Mouse (Mus musculus) heart, embryonic 16.5 days (tissue): ENCODE results near the gene Tango6. TPM values are rescaled to one million over a fixed set of nuclear protein-coding genes. Genes with fewer than 3 reads are reported as not detected.
"Not testable (repeated sequence)": the region's sequence is repeated elsewhere in the genome, so short reads cannot be mapped to it uniquely, and the experiment has no call there.

Experiments
- ATAC-seq: fragments of 200-750 bp; cut with Nextera tagmentation; replicated peaks from 2 replicates; pipeline ENCODE4 v1.8.0; 2017; ENCODE audit warnings: moderate number of reproducible peaks; ENCODE audit not compliant: insufficient read depth, low FRiP score; ENCODE audit errors: extremely low read depth
- H3K27ac ChIP-seq: fragments of 300-500 bp; sonication (generic); 2 replicates; pipeline ENCODE4 v1.5.1; 2014; ENCODE audit warnings: mild to moderate bottlenecking, low read length, control low read depth, moderate library complexity
- H3K27me3 ChIP-seq: fragments of 300-500 bp; sonication (generic); 2 replicates; pipeline ENCODE4 v1.6.1; 2014; ENCODE audit warnings: low read length, mixed read lengths; ENCODE audit not compliant: control insufficient read depth, insufficient read depth
- H3K36me3 ChIP-seq: fragments of 300-500 bp; sonication (generic); 2 replicates; pipeline ENCODE4 v1.6.1; 2014; ENCODE audit not compliant: control insufficient read depth, insufficient read depth
- H3K4me1 ChIP-seq: fragments of 300-500 bp; sonication (generic); 2 replicates; pipeline ENCODE4 v1.6.1; 2014; ENCODE audit warnings: low read length, mixed read lengths; ENCODE audit not compliant: control insufficient read depth, insufficient read depth
- H3K4me2 ChIP-seq: fragments of 300-500 bp; sonication (generic); 2 replicates; pipeline ENCODE4 v1.6.1; 2014; ENCODE audit warnings: low read depth, mild to moderate bottlenecking, control low read depth, low read length
- H3K4me3 ChIP-seq: fragments of 300-500 bp; sonication (generic); 2 replicates; pipeline ENCODE4 v1.5.1; 2014; ENCODE audit warnings: mild to moderate bottlenecking, control low read depth, low read length
- H3K9ac ChIP-seq: fragments of 300-500 bp; sonication (generic); 2 replicates; pipeline ENCODE4 v1.6.1; 2014; ENCODE audit warnings: low read length, control low read depth
- H3K9me3 ChIP-seq: fragments of 300-500 bp; sonication (generic); replicated peaks from 2 replicates; pipeline ENCODE4 v1.6.1; 2016; ENCODE audit warnings: low read length; ENCODE audit not compliant: control insufficient read depth
- WGBS: fragments of 180-500 bp; shearing (Covaris S2); extraction: QIAGEN DNeasy Blood & Tissue Kit; methylation state at CpG from one replicate; pipeline ENCODE4 v1.1.7; 2014; 5-methylcytosine and 5-hydroxymethylcytosine counted together
- polyA plus RNA-seq: library from polyadenylated mRNA; unstranded; fragments of >200 nt; fragmentation: Nextera tagmentation; extraction: Ambion mirVana; gene quantifications from 2 replicates; pipeline ENCODE4 v1.2.1, GENCODE M21; 2015

Tango6 gene
- polyA plus RNA-seq, 1 experiment from 2014 or later: 7.6 TPM

DNA sequence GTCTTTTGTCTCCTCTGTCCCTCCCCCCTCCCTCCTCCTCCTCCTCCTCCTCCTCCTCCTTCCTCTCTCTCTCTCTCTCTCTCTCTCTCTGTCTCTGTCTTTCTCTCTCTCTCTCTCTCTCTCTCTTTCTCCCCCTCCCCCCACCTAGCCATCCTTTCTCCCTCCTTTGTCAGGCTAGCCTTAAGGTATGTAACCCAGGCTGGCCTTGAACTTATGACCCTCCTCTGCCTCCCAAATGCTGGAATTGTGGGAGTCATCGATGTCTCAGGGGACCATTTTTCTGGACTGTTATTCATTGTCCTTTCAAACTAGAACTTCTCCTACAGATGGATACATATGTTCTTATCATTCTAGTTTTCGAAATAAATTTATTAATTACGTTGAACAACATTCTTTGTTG lies 89.6 kb downstream of the Tango6 start:
- 86% methylated on average over 3 of the region's 3 CpGs for WGBS
- H3K4me2 ChIP-seq: no peak overlapping the region
- no peaks in the 10 kb centered on the region for H3K36me3 ChIP-seq
- H3K27me3 ChIP-seq: no peaks in the 10 kb centered on the region
- H3K9me3 ChIP-seq: no peaks in the 10 kb centered on the region; the same call in 1 of the 2 replicates
- no peak overlapping the region for H3K27ac ChIP-seq
- no peak overlapping the region for H3K9ac ChIP-seq
- peaks cover 5% of the 10 kb centered on the region; the same call in 1 of the 2 replicates for H3K4me1 ChIP-seq
- no peak overlapping the region for H3K4me3 ChIP-seq
- no peak for ATAC-seq

- ATAC-seq: no peak
- no peaks in the 10 kb centered on the region for H3K9me3 ChIP-seq
- no peaks in the 10 kb centered on the region for H3K36me3 ChIP-seq
- no peaks in the 10 kb centered on the region for H3K27me3 ChIP-seq
- no peak overlapping the region for H3K9ac ChIP-seq
- 83% methylated on average over 8 of the region's 8 CpGs for WGBS
- H3K27ac ChIP-seq: no peak overlapping the region
- H3K4me2 ChIP-seq: no peak overlapping the region
- no peak overlapping the region for H3K4me3 ChIP-seq
- H3K4me1 ChIP-seq: peaks cover 5% of the 10 kb centered on the region; the same call in 1 of the 2 replicates
Observed at GRCm38 (mm10) chr8:106774567-106775320, 91.9 kb downstream of the Tango6 start.

DNA sequence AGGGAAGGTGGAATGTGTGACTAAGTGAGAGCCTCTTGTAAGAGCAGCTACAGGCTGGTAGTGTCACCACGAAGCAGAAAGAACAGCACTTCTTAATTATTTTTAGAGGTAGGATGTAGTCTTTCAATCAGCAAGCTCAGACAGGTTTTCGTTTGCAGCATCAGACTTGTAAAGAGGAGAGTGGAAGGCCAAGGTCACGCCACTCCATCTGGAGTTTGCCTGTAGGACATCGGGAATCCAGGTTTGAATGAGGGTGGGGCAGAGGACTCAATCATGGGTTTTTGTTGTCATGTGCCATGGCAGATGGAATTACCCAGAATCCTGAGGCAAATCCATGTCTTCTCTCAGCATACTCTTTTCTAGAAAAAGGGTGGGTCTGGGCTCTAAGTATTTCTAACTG lies 106.8 kb downstream of the Tango6 start:
- no peak overlapping the region for H3K4me2 ChIP-seq
- no peak overlapping the region for H3K4me3 ChIP-seq
- no peaks in the 10 kb centered on the region for H3K36me3 ChIP-seq
- no peak for ATAC-seq
- 38% methylated on average over 4 of the region's 4 CpGs for WGBS
- H3K9ac ChIP-seq: no peak overlapping the region
- no peaks in the 10 kb centered on the region for H3K9me3 ChIP-seq
- no peaks in the 10 kb centered on the region for H3K27me3 ChIP-seq
- H3K27ac ChIP-seq: no peak overlapping the region
- no peaks in the 10 kb centered on the region for H3K4me1 ChIP-seq

GRCm38 (mm10) chr8:106794820-106795219 lies 112.0 kb downstream of the Tango6 start:
- 95% methylated on average over 2 of the region's 2 CpGs for WGBS

GRCm38 (mm10) chr8:106799821-106800220 lies 117.0 kb downstream of the Tango6 start:
- no peaks in the 10 kb centered on the region for H3K4me1 ChIP-seq
- H3K27me3 ChIP-seq: no peaks in the 10 kb centered on the region
- H3K4me3 ChIP-seq: no peak overlapping the region
- no peak overlapping the region for H3K27ac ChIP-seq
- no peak for ATAC-seq
- 76% methylated on average over 1 of the region's 1 CpGs for WGBS
- H3K9ac ChIP-seq: no peak overlapping the region
- H3K9me3 ChIP-seq: no peaks in the 10 kb centered on the region
- H3K4me2 ChIP-seq: no peak overlapping the region
- H3K36me3 ChIP-seq: no peaks in the 10 kb centered on the region

More at GRCm38 (mm10) chr8:106794820-106795219, 112.0 kb downstream of the Tango6 start:
- no peak overlapping the region for H3K4me2 ChIP-seq
- H3K36me3 ChIP-seq: no peaks in the 10 kb centered on the region
- no peaks in the 10 kb centered on the region for H3K27me3 ChIP-seq
- no peaks in the 10 kb centered on the region for H3K9me3 ChIP-seq
- H3K9ac ChIP-seq: no peak overlapping the region
- no peak overlapping the region for H3K27ac ChIP-seq
- no peaks in the 10 kb centered on the region for H3K4me1 ChIP-seq
- H3K4me3 ChIP-seq: no peak overlapping the region
- ATAC-seq: no peak

DNA sequence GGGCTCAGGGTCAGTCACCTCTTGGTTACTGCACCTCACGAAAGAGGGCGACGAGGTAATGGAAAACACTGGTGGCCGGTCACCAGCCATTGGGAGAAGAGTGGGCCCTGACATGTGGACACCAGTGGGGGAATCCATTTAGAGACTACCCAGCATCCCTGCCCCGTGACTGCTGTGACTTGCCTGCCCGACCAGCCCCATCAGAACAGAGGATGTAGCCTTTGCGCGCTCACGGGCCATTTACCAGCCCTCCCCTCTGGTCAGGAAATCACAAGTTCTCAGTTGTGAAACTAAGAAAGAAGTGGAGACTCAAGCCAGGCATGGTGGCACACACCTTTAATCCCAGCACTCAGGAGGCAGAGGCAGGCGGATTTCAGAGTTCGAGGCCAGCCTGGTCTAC lies 118.4 kb downstream of the Tango6 start:
- Histone ChIP-seq H3K36me3 (no peaks in the 10 kb centered on the region; the same call in 1 of the 2 replicates), H3K27me3 (no peaks in the 10 kb centered on the region), H3K9ac (no peak overlapping the region), H3K4me2 (no peak overlapping the region), H3K4me1 (no peaks in the 10 kb centered on the region), H3K4me3 (no peak overlapping the region), H3K9me3 (no peaks in the 10 kb centered on the region), H3K27ac (no peak overlapping the region)
- 94% methylated on average over 11 of the region's 11 CpGs for WGBS
- no peak for ATAC-seq

GRCm38 (mm10) chr8:106802384-106803137 lies 119.7 kb downstream of the Tango6 start:
- ATAC-seq, H3K36me3 ChIP-seq, H3K9ac ChIP-seq, H3K27ac ChIP-seq, H3K4me1 ChIP-seq, H3K27me3 ChIP-seq, H3K4me3 ChIP-seq, H3K4me2 ChIP-seq, H3K9me3 ChIP-seq: not testable (repeated sequence)
- WGBS: 79% methylated on average over 12 of the region's 12 CpGs

DNA sequence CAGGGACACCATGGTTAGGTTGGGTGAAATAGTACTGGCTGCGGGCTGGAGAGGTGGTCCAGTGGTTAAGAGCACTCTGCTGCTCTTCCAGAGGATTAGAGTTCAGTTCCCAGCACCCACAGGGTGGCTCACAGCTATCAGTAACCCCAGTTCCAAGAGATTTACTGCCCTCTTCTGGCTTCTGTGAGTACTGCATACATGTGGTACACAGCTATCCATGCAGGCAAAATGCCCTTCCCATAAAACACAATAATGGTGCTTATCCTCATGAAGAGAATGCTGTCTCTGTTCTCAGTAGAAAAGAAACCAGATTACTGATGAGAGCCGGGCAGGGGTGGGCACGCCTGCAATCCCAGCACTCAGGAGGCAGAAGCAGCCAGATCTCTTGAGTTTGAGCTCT lies 123.0 kb downstream of the Tango6 start:
- Histone ChIP-seq H3K36me3 (peaks cover 3% of the 10 kb centered on the region), H3K4me3 (no peak overlapping the region), H3K27ac (no peak overlapping the region), H3K27me3 (no peaks in the 10 kb centered on the region), H3K4me2 (no peak overlapping the region), H3K9ac (no peak overlapping the region), H3K4me1 (no peaks in the 10 kb centered on the region), H3K9me3 (no peaks in the 10 kb centered on the region)
- WGBS: 93% methylated on average over 3 of the region's 3 CpGs
- no peak for ATAC-seq

DNA sequence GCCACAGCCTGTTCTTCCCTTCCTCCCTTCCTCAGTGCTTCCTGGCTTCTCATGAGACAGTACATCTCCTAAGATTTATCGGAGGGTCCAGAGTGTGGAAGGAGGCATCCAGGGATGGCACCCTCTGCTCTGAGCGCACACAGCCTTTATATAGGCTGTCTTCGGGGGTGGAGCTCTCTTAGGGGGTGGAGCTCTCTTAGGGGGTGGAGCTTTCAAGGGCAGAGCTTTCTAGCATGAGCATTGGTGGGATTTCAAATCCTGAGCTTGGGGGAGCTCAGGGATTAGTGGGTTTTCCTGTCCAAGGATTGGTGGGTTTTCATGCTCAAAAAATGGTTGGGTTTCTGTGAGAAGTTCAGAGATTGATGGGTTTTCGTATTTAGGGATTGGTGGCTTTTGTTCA lies 124.6 kb downstream of the Tango6 start:
- Histone ChIP-seq H3K36me3 (peaks cover 3% of the 10 kb centered on the region), H3K4me3 (no peak overlapping the region), H3K9me3 (no peaks in the 10 kb centered on the region), H3K4me2 (no peak overlapping the region), H3K27ac (no peak overlapping the region), H3K4me1 (peaks cover 5% of the 10 kb centered on the region; the same call in 1 of the 2 replicates), H3K9ac (no peak overlapping the region), H3K27me3 (no peaks in the 10 kb centered on the region)
- 93% methylated on average over 4 of the region's 4 CpGs for WGBS
- ATAC-seq: no peak
